8 mouse cellular contexts compared by ENCODE assay signal in the genomic region with DNA sequence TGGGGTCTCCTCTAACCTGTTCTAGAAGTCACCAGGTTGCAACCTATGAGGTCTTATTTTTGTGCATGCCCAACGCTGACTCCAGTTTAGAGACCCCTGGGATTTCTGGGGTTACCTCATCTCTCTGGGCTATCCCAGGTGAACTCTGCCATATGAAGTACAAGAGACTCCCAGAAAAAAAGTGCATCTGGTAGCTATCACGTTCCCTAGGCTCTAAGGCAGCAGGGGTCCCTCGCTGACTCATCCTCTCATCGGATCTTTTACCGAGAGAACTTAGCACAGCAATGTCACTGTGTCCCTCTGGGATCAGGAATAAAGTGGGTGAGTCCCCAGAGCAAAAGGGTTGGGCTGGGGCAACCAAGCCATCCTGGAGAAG. TPM values are rescaled to one million over a fixed set of nuclear protein-coding genes. Genes with fewer than 3 reads are reported as not detected.
A peak's percentile ranks its signal among the peaks of the same experiment; 100 is the strongest.
DNase-seq lines count a peak whose midpoint lies in the region; ATAC-seq and TF ChIP-seq lines count a peak whose summit lies in the region.

No protein-coding gene starts in this region.

- H3K4me3 ChIP-seq in cerebellum, adult 2 months (replicated peaks; ENCODE audit: insufficient read depth, low read depth, low read length), result peak overlapping the region; percentile 88
- H3K4me3 ChIP-seq in lung, postnatal 0 days (ENCODE audit: low read depth, low read length), result peak overlapping the region; percentile 86
- H3K4me3 ChIP-seq in limb, embryonic 11.5 days (ENCODE audit: low read depth, low read length), result peak overlapping the region; percentile 73
- peak overlapping the region; percentile 94 for H3K4me3 ChIP-seq in olfactory bulb, adult 2 months (ENCODE audit: insufficient read depth, low read depth, low read length)

- no peak for TF ChIP-seq POLR2A in cerebellum, adult 2 months (IDR thresholded peaks at IDR 0.05; ENCODE audit: borderline replicate concordance, insufficient read depth, low read length)
- no peak for TF ChIP-seq POLR2A in olfactory bulb, adult 2 months (IDR thresholded peaks at IDR 0.05; ENCODE audit: insufficient read depth, low read depth, low read length)

- H3K4me1 ChIP-seq in cerebellum, adult 2 months (ENCODE audit: control insufficient read depth, insufficient read depth, low read length), result peaks cover 23% of the 10 kb centered on the region
- peaks cover 15% of the 10 kb centered on the region; the same call in 1 of the 2 replicates for H3K4me1 ChIP-seq in lung, postnatal 0 days (ENCODE audit: insufficient read depth, low read depth, low read length)
- H3K4me1 ChIP-seq in limb, embryonic 11.5 days (ENCODE audit: control insufficient read depth, insufficient read depth, low read length), result peaks cover 6% of the 10 kb centered on the region
- H3K4me1 ChIP-seq in olfactory bulb, adult 2 months (ENCODE audit: control insufficient read depth, insufficient read depth, low read length), result peaks cover 23% of the 10 kb centered on the region

- H3K9ac ChIP-seq in lung, postnatal 0 days (replicated peaks; ENCODE audit: low read depth), result peak overlapping the region; percentile 83
- H3K9ac ChIP-seq in limb, embryonic 11.5 days (ENCODE audit: low read length), result peak overlapping the region; percentile 70

- H3K27ac ChIP-seq in cerebellum, adult 2 months (ENCODE audit: insufficient read depth, low read length), result peak overlapping the region; percentile 51; the same call in 1 of the 2 replicates
- H3K27ac ChIP-seq in lung, postnatal 0 days (ENCODE audit: low read length), result peak overlapping the region; percentile 89
- H3K27ac ChIP-seq in limb, embryonic 11.5 days (replicated peaks; ENCODE audit: low read depth, low read length), result no peak overlapping the region
- no peak overlapping the region for H3K27ac ChIP-seq in olfactory bulb, adult 2 months (ENCODE audit: insufficient read depth, low read depth, low read length)

- DNase-seq in cerebellum, adult 2 months, result no peak
- DNase-seq in cerebellum, adult 8-10 months, result no peak
- DNase-seq in lung, postnatal 0 days (ENCODE audit: low spot score), result no peak
- DNase-seq in lung, adult 18-20 months, result no peak
- DNase-seq in limb, embryonic 11.5 days (ENCODE audit: low spot score), result no peak
- no peak for DNase-seq in right cerebral cortex, adult 18-20 months
- DNase-seq in embryo, embryonic 10 days (ENCODE audit: low spot score), result no peak

- TF ChIP-seq CTCF in cerebellum, adult 2 months (IDR thresholded peaks at IDR 0.05; ENCODE audit: borderline replicate concordance, insufficient read depth, low read depth, low read length), result no peak
- no peak for TF ChIP-seq CTCF in lung, postnatal 0 days (IDR thresholded peaks at IDR 0.05)
- TF ChIP-seq CTCF in olfactory bulb, adult 2 months (IDR thresholded peaks at IDR 0.05; ENCODE audit: insufficient read depth, low read depth, low read length), result no peak

- no peak for ATAC-seq in lung, postnatal 0 days
- no peak for ATAC-seq in limb, embryonic 11.5 days (ENCODE audit: insufficient number of reproducible peaks, low FRiP score, low TSS enrichment, low read depth)

- H3K36me3 ChIP-seq in lung, postnatal 0 days (ENCODE audit: insufficient read depth, low read length), result no peaks in the 10 kb centered on the region
- no peaks in the 10 kb centered on the region for H3K36me3 ChIP-seq in limb, embryonic 11.5 days (ENCODE audit: control insufficient read depth, insufficient read depth, low read length)

- peak overlapping the region; percentile 83 for H3K4me2 ChIP-seq in lung, postnatal 0 days (replicated peaks; ENCODE audit: low read depth, low read length)
- peak overlapping the region; percentile 87 for H3K4me2 ChIP-seq in limb, embryonic 11.5 days (ENCODE audit: low read depth, severe bottlenecking)

- TF ChIP-seq EP300 in lung, postnatal 0 days (IDR thresholded peaks at IDR 0.05), result no peak

- no peaks in the 10 kb centered on the region for H3K9me3 ChIP-seq in lung, postnatal 0 days (ENCODE audit: low read length)
- H3K9me3 ChIP-seq in limb, embryonic 11.5 days (ENCODE audit: control insufficient read depth, low read length), result no peaks in the 10 kb centered on the region

- no peaks in the 10 kb centered on the region for H3K27me3 ChIP-seq in cerebellum, adult 2 months (ENCODE audit: control insufficient read depth, insufficient read depth, low read length)
- H3K27me3 ChIP-seq in lung, postnatal 0 days (replicated peaks; ENCODE audit: insufficient read depth, low read length), result no peaks in the 10 kb centered on the region
- H3K27me3 ChIP-seq in limb, embryonic 11.5 days (ENCODE audit: control insufficient read depth, insufficient read depth, low read length), result no peaks in the 10 kb centered on the region

- WGBS in cerebellum, adult 2 months, result 15% methylated on average over 5 of the region's 5 CpGs
- 8% methylated on average over 5 of the region's 5 CpGs for WGBS in lung, postnatal 0 days
- 14% methylated on average over 5 of the region's 5 CpGs for WGBS in limb, embryonic 11.5 days
- 13% methylated on average over 5 of the region's 5 CpGs for WGBS in olfactory bulb, adult 2 months

RNA-seq across cellular contexts. Expression of gene Card19, which starts 0.7 kb away (rescaled TPM):
- polyA plus RNA-seq in cerebellum, adult 2 months (2012; rRNA removed), result 53.3 and 57.1 TPM in 2 replicates
- polyA plus RNA-seq in lung, postnatal 0 days (2015; fragmentation: Nextera tagmentation; extraction: Ambion mirVana), result 90.4 and 112 TPM in 2 replicates
- 32.9 and 34.2 TPM in 2 replicates for polyA plus RNA-seq in limb, embryonic 11.5 days (2014; fragmentation: Nextera tagmentation; extraction: Ambion mirVana)
- not detected in 2 replicates for polyA plus RNA-seq in olfactory bulb, adult 2 months (2012; ENCODE audit: insufficient read depth, insufficient read length, low replicate concordance, missing spikeins)

RNA-seq across cellular contexts. Expression of gene Ninj1, which starts 27.8 kb away (rescaled TPM):
- polyA plus RNA-seq in cerebellum, adult 2 months (2012; rRNA removed), result 87.5 and 91.1 TPM in 2 replicates
- 66.3 and 72.0 TPM in 2 replicates for polyA plus RNA-seq in lung, postnatal 0 days (2015; fragmentation: Nextera tagmentation; extraction: Ambion mirVana)
- polyA plus RNA-seq in limb, embryonic 11.5 days (2014; fragmentation: Nextera tagmentation; extraction: Ambion mirVana), result 23.6 and 24.4 TPM in 2 replicates
- polyA plus RNA-seq in olfactory bulb, adult 2 months (2012; ENCODE audit: insufficient read depth, insufficient read length, low replicate concordance, missing spikeins), result not detected in 2 replicates

RNA-seq across cellular contexts. Expression of gene Susd3, which starts 33.4 kb away (rescaled TPM):
- 1.1 and 1.2 TPM in 2 replicates for polyA plus RNA-seq in cerebellum, adult 2 months (2012; rRNA removed)
- polyA plus RNA-seq in lung, postnatal 0 days (2015; fragmentation: Nextera tagmentation; extraction: Ambion mirVana), result 2.5 TPM in 2 replicates
- 0.52 and 1.2 TPM in 2 replicates for polyA plus RNA-seq in limb, embryonic 11.5 days (2014; fragmentation: Nextera tagmentation; extraction: Ambion mirVana)
- polyA plus RNA-seq in olfactory bulb, adult 2 months (2012; ENCODE audit: insufficient read depth, insufficient read length, low replicate concordance, missing spikeins), result not detected in 2 replicates

Comparison
In these comparisons a context has a peak if more than half of its experiments do, and no peak if none do; other contexts are left out.
1. H3K27ac ChIP-seq: peak in cerebellum, adult 2 months (single experiment) and lung, postnatal 0 days (single experiment); none in limb, embryonic 11.5 days (single experiment) and olfactory bulb, adult 2 months (single experiment).
2. RNA of gene Card19, which starts 0.7 kb away (polyA plus RNA-seq): 90.4 to 112 TPM in lung, postnatal 0 days, 53.3 to 57.1 TPM in cerebellum, adult 2 months and 32.9 to 34.2 TPM in limb, embryonic 11.5 days; not detected in olfactory bulb, adult 2 months; every median in the first group is over 10 times any median in the second.
3. RNA of gene Ninj1, which starts 27.8 kb away (polyA plus RNA-seq): 87.5 to 91.1 TPM in cerebellum, adult 2 months, 66.3 to 72.0 TPM in lung, postnatal 0 days and 23.6 to 24.4 TPM in limb, embryonic 11.5 days; not detected in olfactory bulb, adult 2 months; every median in the first group is over 10 times any median in the second.
4. Peak in every context shown above with its lines, with median percentiles within 50 percentile points of each other: H3K4me3 ChIP-seq.